9 mouse cellular contexts compared by ENCODE assay signal in the genomic region with DNA sequence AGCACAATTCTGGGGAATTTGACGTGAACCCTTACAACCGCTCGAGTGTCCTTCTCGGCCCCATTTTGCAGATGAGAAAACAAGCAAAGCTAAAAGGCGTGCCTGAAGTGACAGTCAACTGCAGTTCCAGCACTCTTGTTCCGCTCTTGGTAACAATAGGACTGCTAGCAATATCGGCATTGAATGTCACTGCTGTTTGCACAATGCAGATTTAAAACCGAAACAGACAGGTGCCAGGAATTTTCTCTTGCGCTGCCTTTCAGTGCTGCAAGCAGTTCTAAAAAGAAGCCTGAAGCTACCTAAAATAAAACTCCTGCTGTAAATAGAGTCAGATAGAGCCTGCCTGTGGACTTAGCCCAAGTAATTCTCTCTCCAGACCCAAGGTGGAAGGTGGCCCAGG. TPM values are rescaled to one million over a fixed set of nuclear protein-coding genes. Genes with fewer than 3 reads are reported as not detected.
DNase-seq lines count a peak whose midpoint lies in the region; ATAC-seq and TF ChIP-seq lines count a peak whose summit lies in the region.
"Had no signal": no experiment of that assay in that cellular context is flagged by ENCODE, and none has a peak within 500 bp of the region (broad histone marks: within the 10 kb centered on the region; RNA-seq: fewer than 3 reads in every experiment).

No protein-coding gene starts in this region.

- peak overlapping the region; percentile 68 for H3K27ac ChIP-seq in kidney, embryonic 15.5 days
- H3K27ac ChIP-seq in embryonic facial prominence, embryonic 15.5 days (replicated peaks) = no peak overlapping the region
- H3K27ac ChIP-seq in midbrain, embryonic 15.5 days = no peak overlapping the region

- WGBS in kidney, embryonic 15.5 days = 79% methylated on average over 9 of the region's 9 CpGs
- 76% methylated on average over 9 of the region's 9 CpGs for WGBS in embryonic facial prominence, embryonic 15.5 days
- WGBS in midbrain, embryonic 15.5 days = 66% methylated on average over 9 of the region's 9 CpGs

- TF ChIP-seq CTCF in G1E (IDR thresholded peaks at IDR 0.05; ENCODE audit: low read depth, low read length) = no peak

- H3K4me1 ChIP-seq in kidney, embryonic 15.5 days = peaks cover 71% of the 10 kb centered on the region
- H3K4me1 ChIP-seq in G1E (ENCODE audit: insufficient read depth, low read depth, low read length) = peaks cover 75% of the 10 kb centered on the region
- H3K4me1 ChIP-seq in embryonic facial prominence, embryonic 15.5 days = peaks cover 68% of the 10 kb centered on the region
- H3K4me1 ChIP-seq in midbrain, embryonic 15.5 days = peaks cover 71% of the 10 kb centered on the region

- H3K36me3 ChIP-seq in kidney, embryonic 15.5 days = 0 out of 2 replicates have a peak, but pooled peaks cover 3% of the 10 kb centered on the region
- peaks cover 32% of the 10 kb centered on the region for H3K36me3 ChIP-seq in G1E (replicated peaks)
- H3K36me3 ChIP-seq in embryonic facial prominence, embryonic 15.5 days = 0 out of 2 replicates have a peak, but pooled peaks cover 3% of the 10 kb centered on the region
- H3K36me3 ChIP-seq in midbrain, embryonic 15.5 days (replicated peaks) = no peaks in the 10 kb centered on the region

- peak overlapping the region; percentile 11; the same call in 1 of the 2 replicates for H3K4me3 ChIP-seq in kidney, embryonic 15.5 days (replicated peaks)
- H3K4me3 ChIP-seq in G1E (ENCODE audit: low read depth, low read length) = peak overlapping the region; percentile 58; the same call in 1 of the 2 replicates
- peak overlapping the region; percentile 7 for H3K4me3 ChIP-seq in embryonic facial prominence, embryonic 15.5 days (replicated peaks)
- H3K4me3 ChIP-seq in midbrain, embryonic 15.5 days = no peak overlapping the region

- no peaks in the 10 kb centered on the region for H3K9me3 ChIP-seq in kidney, embryonic 15.5 days (replicated peaks)
- no peaks in the 10 kb centered on the region for H3K9me3 ChIP-seq in G1E (replicated peaks)
- H3K9me3 ChIP-seq in embryonic facial prominence, embryonic 15.5 days (replicated peaks) = no peaks in the 10 kb centered on the region
- no peaks in the 10 kb centered on the region for H3K9me3 ChIP-seq in midbrain, embryonic 15.5 days

- no peaks in the 10 kb centered on the region for H3K27me3 ChIP-seq in kidney, embryonic 15.5 days
- no peaks in the 10 kb centered on the region for H3K27me3 ChIP-seq in G1E (ENCODE audit: insufficient read depth, low read length)
- H3K27me3 ChIP-seq in embryonic facial prominence, embryonic 15.5 days = no peaks in the 10 kb centered on the region
- no peaks in the 10 kb centered on the region for H3K27me3 ChIP-seq in midbrain, embryonic 15.5 days (replicated peaks)

- ATAC-seq in kidney, embryonic 15.5 days (replicated peaks; ENCODE audit: low FRiP score) = no peak
- ATAC-seq in G1E (ENCODE audit: extremely low read depth, insufficient number of reproducible peaks, low FRiP score, poor library complexity, severe bottlenecking) = no peak
- ATAC-seq in embryonic facial prominence, embryonic 15.5 days (ENCODE audit: insufficient number of reproducible peaks, low FRiP score, low TSS enrichment, low read depth) = no peak
- no peak for ATAC-seq in midbrain, embryonic 15.5 days (replicated peaks)

- H3K9ac ChIP-seq in kidney, embryonic 15.5 days = no peak overlapping the region; the same call in 1 of the 2 replicates
- no peak overlapping the region for H3K9ac ChIP-seq in embryonic facial prominence, embryonic 15.5 days
- no peak overlapping the region for H3K9ac ChIP-seq in midbrain, embryonic 15.5 days

- no peak for DNase-seq in kidney, postnatal 36 days
- DNase-seq in G1E (ENCODE audit: low spot score) = no peak
- no peak for DNase-seq in right cerebral cortex, postnatal 14 days
- no peak for DNase-seq in adipocyte (ENCODE audit: low spot score)
- DNase-seq: cerebellum, postnatal 14 days; thymus, postnatal 36 days had no signal

- H3K4me2 ChIP-seq in kidney, embryonic 15.5 days = peak overlapping the region; percentile 40
- H3K4me2 ChIP-seq in embryonic facial prominence, embryonic 15.5 days (replicated peaks) = 0 out of 2 replicates have a peak overlapping the region, but pooled peaks have one; percentile 8
- H3K4me2 ChIP-seq in midbrain, embryonic 15.5 days = peak overlapping the region; percentile 11

RNA-seq across cellular contexts. Expression of gene Pik3r1, which starts 4.3 kb away (rescaled TPM):
- 40.3 and 40.9 TPM in 2 replicates for polyA plus RNA-seq in kidney, embryonic 15.5 days (2015; fragmentation: Nextera tagmentation; extraction: Ambion mirVana)
- total RNA-seq in G1E (2014; fragmentation: Nextera tagmentation) (102 and 150 TPM in 2 replicates), G1E (2017) (86.2 and 111 TPM in 2 replicates)
- 9.3 and 11.3 TPM in 2 replicates for polyA plus RNA-seq in G1E (2012)
- 44.7 and 46.0 TPM in 2 replicates for polyA plus RNA-seq in embryonic facial prominence, embryonic 15.5 days (2015; fragmentation: Nextera tagmentation; extraction: Ambion mirVana)
- polyA plus RNA-seq in midbrain, embryonic 15.5 days (2015; fragmentation: Nextera tagmentation; extraction: Ambion mirVana) = 42.2 and 48.8 TPM in 2 replicates
